Mouse (Mus musculus): ENCODE measurements around the gene Bud13.

GRCm38 (mm10) chr9:46235649-46236048, 47.2 kb upstream of the Bud13 start:
- TF ChIP-seq CTCF (IDR thresholded peaks at IDR 0.05; ENCODE audit: extremely low read depth, insufficient read depth, insufficient read length, insufficient replicate concordance), result no peak
- no peak for TF ChIP-seq POLR2A (IDR thresholded peaks at IDR 0.05; ENCODE audit: low read depth, low read length)

Measured in spleen, adult 2 months (tissue).